In the genomic region with DNA sequence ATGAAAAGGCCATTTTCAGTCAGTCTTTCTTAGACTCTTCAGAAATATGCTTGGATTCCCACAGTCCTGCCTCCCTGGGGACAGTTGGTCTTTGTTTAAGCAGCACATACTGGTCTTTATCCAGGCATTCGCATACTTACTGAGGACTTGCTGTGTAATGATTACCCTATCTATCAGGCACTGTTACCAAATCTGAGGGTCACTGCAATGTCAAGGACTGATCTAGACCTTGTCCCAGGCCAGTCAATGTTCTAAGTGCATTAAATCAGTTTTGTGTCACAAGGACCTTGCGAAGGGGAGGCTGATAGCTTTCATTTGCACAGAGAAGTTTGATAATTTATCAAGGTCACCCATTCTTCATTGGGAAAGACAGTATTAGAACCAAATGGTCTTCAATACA, we compare ENCODE assay signal across 23 mouse cellular contexts. TPM values are rescaled to one million over a fixed set of nuclear protein-coding genes. Genes with fewer than 3 reads are reported as not detected.
A peak's percentile ranks its signal among the peaks of the same experiment; 100 is the strongest.
DNase-seq lines count a peak whose midpoint lies in the region; ATAC-seq and TF ChIP-seq lines count a peak whose summit lies in the region.
"Had no signal": no experiment of that assay in that cellular context is flagged by ENCODE, and none has a peak within 500 bp of the region (broad histone marks: within the 10 kb centered on the region; RNA-seq: fewer than 3 reads in every experiment).

No protein-coding gene starts in this region.

- peaks cover 27% of the 10 kb centered on the region for H3K4me1 ChIP-seq in liver, adult 2 months (ENCODE audit: control insufficient read depth, insufficient read depth, low read length)
- no peaks in the 10 kb centered on the region for H3K4me1 ChIP-seq in liver, embryonic 16.5 days (ENCODE audit: control insufficient read depth, low read depth, low read length)
- no peaks in the 10 kb centered on the region for H3K4me1 ChIP-seq in forebrain, embryonic 15.5 days
- H3K4me1 ChIP-seq: embryonic facial prominence, embryonic 15.5 days; heart, embryonic 13.5 days had no signal

- H3K36me3 ChIP-seq in liver, adult 2 months (ENCODE audit: control insufficient read depth, insufficient read depth, low read length), result no peaks in the 10 kb centered on the region
- H3K36me3 ChIP-seq in liver, embryonic 16.5 days (ENCODE audit: control insufficient read depth, insufficient read depth), result no peaks in the 10 kb centered on the region
- no peaks in the 10 kb centered on the region for H3K36me3 ChIP-seq in forebrain, embryonic 15.5 days
- H3K36me3 ChIP-seq: embryonic facial prominence, embryonic 15.5 days; heart, embryonic 13.5 days; hindbrain, embryonic 13.5 days; limb, embryonic 10.5 days had no signal

- no peaks in the 10 kb centered on the region for H3K27me3 ChIP-seq in liver, adult 2 months (ENCODE audit: control insufficient read depth, insufficient read depth, low read length)
- no peaks in the 10 kb centered on the region for H3K27me3 ChIP-seq in liver, embryonic 16.5 days (ENCODE audit: control insufficient read depth, insufficient read depth, low read depth, low read length)
- H3K27me3 ChIP-seq in forebrain, embryonic 15.5 days, result no peaks in the 10 kb centered on the region
- H3K27me3 ChIP-seq: embryonic facial prominence, embryonic 15.5 days; heart, embryonic 13.5 days; hindbrain, embryonic 13.5 days had no signal

- peak overlapping the region; percentile 100 for H3K27ac ChIP-seq in liver, adult 2 months (replicated peaks; ENCODE audit: insufficient read depth, low read depth, low read length)
- peak overlapping the region; percentile 25 for H3K27ac ChIP-seq in liver, embryonic 16.5 days (ENCODE audit: low read length)
- no peak overlapping the region for H3K27ac ChIP-seq in forebrain, embryonic 15.5 days (replicated peaks)
- H3K27ac ChIP-seq: embryonic facial prominence, embryonic 15.5 days; heart, embryonic 13.5 days; hindbrain, embryonic 13.5 days; limb, embryonic 10.5 days had no signal

- no peak for TF ChIP-seq POLR2A in liver, adult 2 months (IDR thresholded peaks at IDR 0.05; ENCODE audit: extremely low read depth, insufficient read depth, low read length)

- no peak overlapping the region for H3K4me3 ChIP-seq in liver, adult 2 months (ENCODE audit: insufficient read depth, low read depth, low read length)
- no peak overlapping the region for H3K4me3 ChIP-seq in liver, embryonic 16.5 days (ENCODE audit: low read depth, low read length)
- H3K4me3 ChIP-seq in forebrain, embryonic 15.5 days, result no peak overlapping the region
- H3K4me3 ChIP-seq: embryonic facial prominence, embryonic 15.5 days; heart, embryonic 13.5 days; hindbrain, embryonic 13.5 days; limb, embryonic 10.5 days had no signal

- ATAC-seq in liver, embryonic 16.5 days (ENCODE audit: low read depth), result peak; percentile 84
- ATAC-seq in forebrain, embryonic 15.5 days (replicated peaks), result no peak
- ATAC-seq: forebrain, embryonic 16.5 days had no signal

- WGBS in liver, adult 2 months, result 34% methylated on average over 2 of the region's 2 CpGs
- WGBS in liver, embryonic 16.5 days (ENCODE audit: insufficient replicate concordance), result 51% methylated on average over 2 of the region's 2 CpGs
- WGBS in forebrain, embryonic 15.5 days, result 83% methylated on average over 2 of the region's 2 CpGs

- H3K9ac ChIP-seq in liver, adult 2 months (ENCODE audit: low read depth, low read length), result no peak overlapping the region
- H3K9ac ChIP-seq in liver, embryonic 16.5 days (ENCODE audit: low read depth, low read length), result no peak overlapping the region
- no peak overlapping the region for H3K9ac ChIP-seq in forebrain, embryonic 15.5 days (replicated peaks)
- H3K9ac ChIP-seq: embryonic facial prominence, embryonic 15.5 days; heart, embryonic 13.5 days; hindbrain, embryonic 13.5 days had no signal

- H3K79me2 ChIP-seq in liver, adult 2 months (ENCODE audit: control insufficient read depth, insufficient read depth, low read length), result no peaks in the 10 kb centered on the region

- H3K4me2 ChIP-seq in liver, embryonic 16.5 days (ENCODE audit: low read depth, low read length), result no peak overlapping the region
- H3K4me2 ChIP-seq in forebrain, embryonic 15.5 days (replicated peaks), result no peak overlapping the region
- H3K4me2 ChIP-seq: embryonic facial prominence, embryonic 15.5 days; heart, embryonic 13.5 days; hindbrain, embryonic 13.5 days; midbrain, embryonic 11.5 days had no signal

- no peaks in the 10 kb centered on the region for H3K9me3 ChIP-seq in liver, embryonic 16.5 days (replicated peaks; ENCODE audit: control insufficient read depth, low read length)
- H3K9me3 ChIP-seq in forebrain, embryonic 15.5 days, result no peaks in the 10 kb centered on the region
- H3K9me3 ChIP-seq: embryonic facial prominence, embryonic 15.5 days; hindbrain, embryonic 13.5 days; limb, embryonic 10.5 days had no signal

- TF ChIP-seq CTCF in liver, adult 2 months (IDR thresholded peaks at IDR 0.05; ENCODE audit: low read depth, low read length), result no peak

- intact Hi-C loops in heart, postnatal 25 days (cut with DNase I), result no loop called here
- intact Hi-C loops in left cerebral cortex, postnatal 36 days (cut with DNase I), result no loop called here

- DNase-seq in liver, adult 2 months (ENCODE audit: extremely low read depth, low read depth, low spot score), result peak; percentile 100
- DNase-seq in liver, result no peak
- DNase-seq in Muller cell, postnatal 12 days (ENCODE audit: inconsistent ontology term), result peak; percentile 60
- peak; percentile 35 for DNase-seq in adrenal gland, postnatal 10 days
- DNase-seq in heart, postnatal 25 days (ENCODE audit: low spot score), result no peak
- DNase-seq in left cerebral cortex, postnatal 36 days (ENCODE audit: low spot score in 2 of 2), result no peak
- DNase-seq: cerebellum, adult 18-20 months; cerebellum, postnatal 14 days; gastrocnemius, postnatal 25 days; heart, adult 18-20 months; heart, postnatal 36 days; kidney, adult 11 months; kidney, postnatal 14 days; lung, adult 18-20 months; lung, postnatal 14 days had no signal

RNA-seq across cellular contexts. Expression of a gene that starts 14.0 kb away (rescaled TPM):
- 345 and 351 TPM in 2 replicates for total RNA-seq in liver, adult 2 months (2014; rRNA removed)
- polyA plus RNA-seq in liver, adult 2 months (2012; rRNA removed), result 135 and 180 TPM in 2 replicates
- 10 to 100 TPM; 47.9 to 54.3 TPM for total RNA-seq in adrenal gland, postnatal 10 days (2021)
- polyA plus RNA-seq in liver, embryonic 16.5 days (2015; fragmentation: Nextera tagmentation; extraction: Ambion mirVana), result 23.8 and 27.1 TPM in 2 replicates
- polyA plus RNA-seq in forebrain, embryonic 15.5 days (2015; fragmentation: Nextera tagmentation; extraction: Ambion mirVana), result 39.7 and 40.9 TPM in 2 replicates
- total RNA-seq in heart, postnatal 25 days (2021), result 10 to 100 TPM; 32.9 to 36.1 TPM
- 10 to 100 TPM; 56.3 to 60.1 TPM for total RNA-seq in left cerebral cortex, postnatal 36 days (2021)

RNA-seq across cellular contexts. Expression of a gene that starts 45.8 kb away (rescaled TPM):
- 6.2 and 8.6 TPM in 2 replicates for total RNA-seq in liver, adult 2 months (2014; rRNA removed)
- polyA plus RNA-seq in liver, adult 2 months (2012; rRNA removed), result 2.9 TPM in 2 replicates
- 10 to 100 TPM; 15.3 to 21.4 TPM for total RNA-seq in adrenal gland, postnatal 10 days (2021)
- 14.5 and 17.0 TPM in 2 replicates for polyA plus RNA-seq in liver, embryonic 16.5 days (2015; fragmentation: Nextera tagmentation; extraction: Ambion mirVana)
- polyA plus RNA-seq in forebrain, embryonic 15.5 days (2015; fragmentation: Nextera tagmentation; extraction: Ambion mirVana), result 69.3 and 74.7 TPM in 2 replicates
- 10 to 100 TPM; 21.6 to 25.2 TPM for total RNA-seq in heart, postnatal 25 days (2021)
- 10 to 100 TPM; 11.1 to 14.2 TPM for total RNA-seq in left cerebral cortex, postnatal 36 days (2021)

Comparison
In these comparisons a context has a peak if more than half of its experiments do, and no peak if none do; other contexts are left out.
1. DNase-seq: peak in liver, adult 2 months (single experiment), Muller cell, postnatal 12 days (single experiment) and adrenal gland, postnatal 10 days (single experiment); none in liver (single experiment), heart, postnatal 25 days (single experiment) and left cerebral cortex, postnatal 36 days (0 of 2).